Mouse (Mus musculus): ENCODE measurements around the gene Cdc14b. TPM values are rescaled to one million over a fixed set of nuclear protein-coding genes. Genes with fewer than 3 reads are reported as not detected.

Gene Cdc14b
- 10 to 100 TPM; 10.3 to 10.4 TPM for polyA plus RNA-seq (2017; shearing (Covaris generic))

GRCm38 (mm10) chr13:64274879-64275753 lies at the start of gene Cdc14b:
Gene Cdc14b, minus strand, starts transcription at chr13:64275290.
- peak; percentile 64 for ATAC-seq

- no peak for ATAC-seq
These were observed 47.6 kb upstream of the Cdc14b start for GRCm38 (mm10) chr13:64322561-64323281.

GRCm38 (mm10) chr13:64320334-64320733 lies 45.2 kb upstream of the Cdc14b start:
- no peak for ATAC-seq

GRCm38 (mm10) chr13:64319782-64320181 lies 44.7 kb upstream of the Cdc14b start:
- ATAC-seq, result no peak

- ATAC-seq, result no peak
These were observed 43.3 kb upstream of the Cdc14b start for GRCm38 (mm10) chr13:64318355-64318754.

- peak; percentile 56 for ATAC-seq
These were observed 40.5 kb upstream of the Cdc14b start for GRCm38 (mm10) chr13:64315483-64316050.

GRCm38 (mm10) chr13:64314041-64314440 lies 39.0 kb upstream of the Cdc14b start:
- no peak for ATAC-seq

- ATAC-seq, result peak; percentile 30
These were observed 37.8 kb upstream of the Cdc14b start for GRCm38 (mm10) chr13:64312916-64313289.

- ATAC-seq, result peak; percentile 77
These were observed 37.2 kb upstream of the Cdc14b start, which contains the start of gene Aaed1 for GRCm38 (mm10) chr13:64312024-64312915. Gene Aaed1, minus strand, starts transcription at chr13:64312710.

- no peak for ATAC-seq
These were observed 36.2 kb upstream of the Cdc14b start for GRCm38 (mm10) chr13:64311266-64311665.

- no peak for ATAC-seq
These were observed 35.5 kb upstream of the Cdc14b start for GRCm38 (mm10) chr13:64310585-64310984.

- no peak for ATAC-seq
These were observed 34.8 kb upstream of the Cdc14b start for GRCm38 (mm10) chr13:64309842-64310241.

GRCm38 (mm10) chr13:64309036-64309435 lies 33.9 kb upstream of the Cdc14b start:
- ATAC-seq, result no peak

GRCm38 (mm10) chr13:64307508-64307907 lies 32.4 kb upstream of the Cdc14b start:
- no peak for ATAC-seq

- peak; percentile 84 for ATAC-seq
These were observed 31.0 kb upstream of the Cdc14b start for GRCm38 (mm10) chr13:64306078-64306477.

- ATAC-seq, result peak; percentile 63
These were observed 24.0 kb upstream of the Cdc14b start for GRCm38 (mm10) chr13:64299069-64299468.

- no peak for ATAC-seq
These were observed 11.7 kb upstream of the Cdc14b start for GRCm38 (mm10) chr13:64286791-64287190.

GRCm38 (mm10) chr13:64286321-64286720 lies 11.2 kb upstream of the Cdc14b start:
- ATAC-seq, result no peak

GRCm38 (mm10) chr13:64284676-64285075 lies 9.6 kb upstream of the Cdc14b start:
- no peak for ATAC-seq

GRCm38 (mm10) chr13:64280940-64281339 lies 5.8 kb upstream of the Cdc14b start:
- ATAC-seq, result no peak

GRCm38 (mm10) chr13:64275754-64276127 lies 651 bp upstream of the Cdc14b start:
- no peak for ATAC-seq
